In genomic region chr4:130663810-130664401, GRCm38 (mm10) we compare ENCODE assay signal across 8 mouse cellular contexts. TPM values are rescaled to one million over a fixed set of nuclear protein-coding genes. Genes with fewer than 3 reads are reported as not detected.
DNase-seq lines count a peak whose midpoint lies in the region; ATAC-seq and TF ChIP-seq lines count a peak whose summit lies in the region.

No protein-coding gene starts in this region.

- DNase-seq in CD4-positive, CD25-positive, alpha-beta regulatory T cell, adult 2 months (ENCODE audit: low read depth, low spot score), result peak; percentile 43
- DNase-seq in heart, postnatal 0 days (ENCODE audit: low spot score), result peak; percentile 42
- peak; percentile 38 for DNase-seq in large intestine, adult 2 months (ENCODE audit: low read depth, low spot score)
- peak; percentile 52 for DNase-seq in ovary, postnatal 36 days (ENCODE audit: low spot score)
- peak; percentile 60 for DNase-seq in thymus, postnatal 4 days

- no peak for TF ChIP-seq POLR2A in bone marrow macrophage, adult 2 months (IDR thresholded peaks at IDR 0.05; ENCODE audit: borderline replicate concordance, low read depth, low read length)

- ATAC-seq in erythroid progenitor cell, adult 5-6 weeks (replicated peaks; ENCODE audit: low FRiP score, poor library complexity, severe bottlenecking), result 0 out of 2 replicates have a peak, but pooled peaks have one; percentile 22
- ATAC-seq in heart, postnatal 0 days (ENCODE audit: insufficient read depth, low read depth), result peak; percentile 25
- ATAC-seq in lung, embryonic 15.5 days (ENCODE audit: borderline replicate concordance, extremely low read depth, low FRiP score, low TSS enrichment), result peak; percentile 15; the same call in 1 of the 2 replicates

- H3K27ac ChIP-seq in bone marrow macrophage, adult 2 months (ENCODE audit: insufficient read depth, low read depth, low read length), result peak overlapping the region; percentile 86
- peak overlapping the region; percentile 97 for H3K27ac ChIP-seq in heart, postnatal 0 days (ENCODE audit: low read depth)
- peak overlapping the region; percentile 95 for H3K27ac ChIP-seq in lung, embryonic 15.5 days

- H3K4me2 ChIP-seq in heart, postnatal 0 days (ENCODE audit: low read depth, low read length), result peak overlapping the region; percentile 77
- peak overlapping the region; percentile 73 for H3K4me2 ChIP-seq in lung, embryonic 15.5 days

- H3K9me3 ChIP-seq in heart, postnatal 0 days (replicated peaks; ENCODE audit: control insufficient read depth, low read length), result no peaks in the 10 kb centered on the region
- no peaks in the 10 kb centered on the region for H3K9me3 ChIP-seq in lung, embryonic 15.5 days

- peak overlapping the region; percentile 78 for H3K4me3 ChIP-seq in bone marrow macrophage, adult 2 months (ENCODE audit: insufficient read depth, low read length)
- H3K4me3 ChIP-seq in heart, postnatal 0 days (ENCODE audit: low read depth, low read length), result peak overlapping the region; percentile 89
- peak overlapping the region; percentile 84 for H3K4me3 ChIP-seq in lung, embryonic 15.5 days

- TF ChIP-seq EP300 in heart, postnatal 0 days (IDR thresholded peaks at IDR 0.05; ENCODE audit: low read depth), result no peak

- H3K9ac ChIP-seq in heart, postnatal 0 days (replicated peaks; ENCODE audit: low read depth, low read length), result peak overlapping the region; percentile 95
- H3K9ac ChIP-seq in lung, embryonic 15.5 days, result peak overlapping the region; percentile 97

- H3K4me1 ChIP-seq in bone marrow macrophage, adult 2 months (ENCODE audit: control insufficient read depth, insufficient read depth, low read length), result peaks cover 9% of the 10 kb centered on the region
- peaks cover 23% of the 10 kb centered on the region for H3K4me1 ChIP-seq in heart, postnatal 0 days (ENCODE audit: control insufficient read depth, insufficient read depth)
- H3K4me1 ChIP-seq in lung, embryonic 15.5 days, result peaks cover 27% of the 10 kb centered on the region

- H3K36me3 ChIP-seq in heart, postnatal 0 days (replicated peaks; ENCODE audit: control insufficient read depth, insufficient read depth, low read length), result peaks cover 2% of the 10 kb centered on the region
- H3K36me3 ChIP-seq in lung, embryonic 15.5 days, result peaks cover 1% of the 10 kb centered on the region; the same call in 1 of the 2 replicates

- TF ChIP-seq CTCF in bone marrow macrophage, adult 2 months (IDR thresholded peaks at IDR 0.05; ENCODE audit: low read depth, low read length), result no peak
- TF ChIP-seq CTCF in heart, postnatal 0 days (IDR thresholded peaks at IDR 0.05; ENCODE audit: low read depth), result no peak

- under 1% methylated on average over 22 of the region's 22 CpGs for WGBS in heart, postnatal 0 days
- WGBS in large intestine, adult 2 months, result under 1% methylated on average over 22 of the region's 22 CpGs
- under 1% methylated on average over 22 of the region's 22 CpGs for WGBS in lung, embryonic 15.5 days

- H3K27me3 ChIP-seq in heart, postnatal 0 days (ENCODE audit: control insufficient read depth, insufficient read depth, low read length), result no peaks in the 10 kb centered on the region
- H3K27me3 ChIP-seq in lung, embryonic 15.5 days, result no peaks in the 10 kb centered on the region

RNA-seq across cellular contexts. Expression of gene Pum1, which starts 0.8 kb away (rescaled TPM):
- 30.8 and 35.2 TPM in 2 replicates for polyA plus RNA-seq in bone marrow macrophage, adult 2 months (2012; ENCODE audit: insufficient read depth, insufficient read length, missing spikeins)
- total RNA-seq in erythroid progenitor cell, adult 5-6 weeks (2015; ENCODE audit: low replicate concordance), result 64.9 and 85.9 TPM in 2 replicates
- total RNA-seq in erythroid progenitor cell, adult 5-6 weeks (2017; ENCODE audit: low replicate concordance), result 68.4 and 88.1 TPM in 2 replicates
- total RNA-seq in heart, postnatal 0 days (2014; rRNA removed; ENCODE audit: low replicate concordance), result 59.5 and 62.4 TPM in 2 replicates
- polyA plus RNA-seq in heart, postnatal 0 days (2015; fragmentation: Nextera tagmentation; extraction: Ambion mirVana), result 28.7 and 30.1 TPM in 2 replicates
- polyA plus RNA-seq in large intestine, adult 2 months (2012; rRNA removed), result 25.0 and 47.6 TPM in 2 replicates
- polyA plus RNA-seq in lung, embryonic 15.5 days (2015; fragmentation: Nextera tagmentation; extraction: Ambion mirVana), result 85.9 and 88.3 TPM in 2 replicates

Comparison
In these comparisons a context has a peak if more than half of its experiments do, and no peak if none do; other contexts are left out.
1. Peak in every context shown above with its lines: DNase-seq, ATAC-seq, H3K4me3 ChIP-seq and H3K27ac ChIP-seq.